Mouse (Mus musculus) heart, adult 2 months (tissue): ENCODE data around the gene Cmtr1. TPM values are rescaled to one million over a fixed set of nuclear protein-coding genes. Genes with fewer than 3 reads are reported as not detected.
"Not testable (repeated sequence)": the region's sequence is repeated elsewhere in the genome, so short reads cannot be mapped to it uniquely, and the experiment has no call there.

Experiments used
- DNase-seq, 2 experiments: peaks; one replicate each; pipeline ENCODE4 v3.0.0; 2021
- H3K27ac ChIP-seq: fragments of 200-600 bp; 2 replicates; pipeline ENCODE4 v1.8.1; 2022
- H3K27me3 ChIP-seq: fragments of 200-500 bp; 2 replicates; pipeline ENCODE4 v1.6.1; 2012; ENCODE audit warnings: mild to moderate bottlenecking, low read length, inconsistent platforms, mixed read lengths; ENCODE audit not compliant: control insufficient read depth, insufficient read depth
- H3K36me3 ChIP-seq: fragments of 200-500 bp; 2 replicates; pipeline ENCODE4 v1.6.1; 2012; ENCODE audit warnings: low read length, inconsistent platforms; ENCODE audit not compliant: control insufficient read depth, insufficient read depth
- H3K4me1 ChIP-seq: fragments of 200-500 bp; 2 replicates; pipeline ENCODE4 v1.6.1; 2011; ENCODE audit warnings: low read length; ENCODE audit not compliant: control insufficient read depth, insufficient read depth
- H3K4me3 ChIP-seq: fragments of 200-600 bp; 2 replicates; pipeline ENCODE4 v1.8.1; 2022
- H3K79me2 ChIP-seq: fragments of 200-500 bp; replicated peaks from 2 replicates; pipeline ENCODE4 v1.6.1; 2012; ENCODE audit warnings: mild to moderate bottlenecking, inconsistent platforms, low read length, moderate library complexity, mixed read lengths; ENCODE audit not compliant: control insufficient read depth, insufficient read depth
- H3K9ac ChIP-seq: fragments of 200-500 bp; 2 replicates; pipeline ENCODE4 v1.6.1; 2012; ENCODE audit warnings: low read depth, mild to moderate bottlenecking, control low read depth, inconsistent platforms, low read length, mixed read lengths
- CTCF ChIP-seq: fragments of 200-600 bp; IDR thresholded peaks from 2 replicates; pipeline ENCODE4 v1.8.1; 2022; ENCODE audit warnings: antibody characterized with exemption, mild to moderate bottlenecking, moderate library complexity
- EP300 ChIP-seq: fragments of 200-500 bp; IDR thresholded peaks from 2 replicates; pipeline ENCODE4 v1.6.1; 2011; ENCODE audit warnings: low read depth, low read length, control low read depth; ENCODE audit not compliant: insufficient read depth
- POLR2A ChIP-seq: fragments of 200-500 bp; IDR thresholded peaks from 2 replicates; pipeline ENCODE4 v1.6.1; 2011; ENCODE audit warnings: mild to moderate bottlenecking, low read depth, low read length, control low read depth; ENCODE audit not compliant: insufficient read depth
- WGBS: fragments of 180-500 bp; shearing (Covaris S2); methylation state at CpG from one replicate; pipeline ENCODE4 v1.1.7; 2018; 5-methylcytosine and 5-hydroxymethylcytosine counted together
- intact Hi-C: fragments of 180-260 bp; cut with DNase I; formaldehyde crosslinking; loops from one replicate; pipeline ENCODE4 v1.15.1; 2025
- polyA plus RNA-seq: library from polyadenylated mRNA; depleted of rRNA; stranded (reverse); fragments of >200 nt; gene quantifications from 2 replicates; pipeline ENCODE4 v1.2.3, GENCODE M21; 2012
- total RNA-seq, 2 experiments: library from RNA; stranded (reverse); gene quantifications; 2 replicates each; pipeline ENCODE4 v1.2.3; 2021

The Cmtr1 gene
- total and polyA plus RNA-seq, 3 experiments: 24.0 to 65.4 (median 51.6) TPM

DNA sequence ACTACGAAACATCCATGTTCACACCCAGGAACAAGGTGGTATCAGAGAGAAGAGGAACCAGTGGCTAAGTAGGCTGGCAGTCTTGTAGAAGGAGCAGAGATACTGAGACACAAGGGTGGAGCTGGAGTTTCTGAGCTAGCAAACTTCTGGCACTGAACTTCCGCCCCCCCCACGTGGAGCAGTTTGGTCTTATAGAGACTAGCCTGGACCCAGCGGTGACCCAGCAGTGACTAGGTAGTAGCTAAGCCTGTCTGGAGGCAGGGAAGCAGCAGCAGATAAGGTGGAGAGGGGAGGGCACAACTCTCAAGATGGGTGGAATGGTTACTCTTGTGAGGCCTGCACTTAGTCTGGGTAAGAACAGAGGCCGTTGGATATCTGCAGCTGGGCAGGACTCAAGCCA lies 48.4 kb downstream of the Cmtr1 start:
- Histone ChIP-seq H3K27ac (no peak overlapping the region), H3K79me2 (no peaks in the 10 kb centered on the region), H3K27me3 (no peaks in the 10 kb centered on the region), H3K4me3 (no peak overlapping the region), H3K4me1 (peaks cover 5% of the 10 kb centered on the region), H3K9ac (no peak overlapping the region), H3K36me3 (no peaks in the 10 kb centered on the region)
- WGBS: 73% methylated on average over 5 of the region's 5 CpGs
- intact Hi-C loops: no loop called here
- no peak for TF ChIP-seq POLR2A
- no peak for TF ChIP-seq CTCF
- TF ChIP-seq EP300: no peak
- no peak for DNase-seq

DNA sequence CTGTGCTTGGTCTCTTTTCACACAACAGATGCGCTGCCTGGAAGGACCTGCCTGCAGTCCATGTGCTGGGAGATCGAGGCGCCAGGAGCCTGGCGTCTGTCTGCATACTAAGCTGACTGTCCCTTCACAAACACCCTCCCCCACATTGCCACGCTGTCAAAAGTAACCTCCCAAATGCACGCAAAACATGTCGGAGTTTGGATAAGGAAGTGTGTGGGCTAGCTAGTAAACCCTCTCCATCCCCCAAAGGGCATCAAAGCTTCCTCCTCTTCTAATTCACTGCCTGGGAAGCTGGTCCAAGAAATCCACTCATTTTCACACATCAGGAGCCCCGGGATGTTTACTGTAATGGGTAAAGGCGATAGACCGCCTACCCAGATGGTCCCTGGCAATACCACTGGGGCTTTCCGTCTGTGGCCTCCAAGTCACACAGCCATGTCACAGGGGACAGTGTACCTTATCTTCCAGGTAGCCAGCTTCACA lies 50.2 kb downstream of the Cmtr1 start:
- peaks cover 5% of the 10 kb centered on the region for H3K4me1 ChIP-seq
- TF ChIP-seq EP300 (no peak), POLR2A (no peak), CTCF (no peak)
- no peak overlapping the region for H3K27ac ChIP-seq
- H3K4me3 ChIP-seq: no peak overlapping the region
- intact Hi-C loops: no loop called here
- DNase-seq: no peak
- no peaks in the 10 kb centered on the region for H3K79me2 ChIP-seq
- no peak overlapping the region for H3K9ac ChIP-seq
- 59% methylated on average over 11 of the region's 11 CpGs for WGBS
- no peaks in the 10 kb centered on the region for H3K27me3 ChIP-seq
- no peaks in the 10 kb centered on the region for H3K36me3 ChIP-seq

DNA sequence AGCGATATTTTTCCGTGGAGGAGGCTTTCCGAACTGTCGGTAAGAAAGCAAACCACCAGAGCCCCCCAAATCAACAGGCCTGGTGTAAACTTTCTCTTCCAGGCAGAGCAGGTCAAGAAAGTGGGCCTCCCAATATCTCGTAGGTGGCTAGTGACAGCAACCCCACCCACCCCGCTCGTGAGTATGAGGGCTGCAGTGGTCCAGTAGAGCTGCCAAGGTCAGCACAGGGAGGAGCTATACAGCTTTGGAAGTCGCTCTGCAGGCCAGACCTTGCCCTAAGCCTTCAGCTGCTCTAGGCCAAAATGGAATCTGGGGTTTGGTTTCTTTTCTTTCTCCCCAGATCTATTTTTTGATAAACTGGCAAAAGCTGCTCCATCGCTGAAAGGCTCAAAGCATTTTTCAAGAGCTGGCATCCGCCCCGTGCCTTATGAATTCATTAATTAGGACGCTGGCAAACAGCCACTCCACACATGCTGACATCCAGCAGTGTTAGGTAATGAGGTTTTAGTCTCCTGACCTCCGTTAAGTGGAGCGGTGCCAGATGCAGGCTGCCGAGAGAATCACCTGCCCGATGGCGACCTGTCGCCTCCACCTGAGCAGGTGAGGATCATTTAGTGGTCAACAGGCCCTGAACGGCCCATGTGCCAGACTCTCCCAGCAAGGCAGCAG lies 50.8 kb downstream of the Cmtr1 start:
- Histone ChIP-seq H3K4me1 (peaks cover 5% of the 10 kb centered on the region), H3K9ac (no peak overlapping the region), H3K27me3 (no peaks in the 10 kb centered on the region), H3K4me3 (no peak overlapping the region), H3K36me3 (no peaks in the 10 kb centered on the region), H3K79me2 (no peaks in the 10 kb centered on the region), H3K27ac (no peak overlapping the region)
- no peak for TF ChIP-seq EP300
- no peak for TF ChIP-seq POLR2A
- TF ChIP-seq CTCF: no peak
- WGBS: 67% methylated on average over 19 of the region's 19 CpGs
- intact Hi-C loops: no loop called here
- no peak for DNase-seq

GRCm38 (mm10) chr17:29711745-29712431 lies 51.5 kb downstream of the Cmtr1 start:
- Histone ChIP-seq H3K4me1 (peaks cover 5% of the 10 kb centered on the region), H3K4me3 (no peak overlapping the region), H3K27me3 (no peaks in the 10 kb centered on the region), H3K9ac (no peak overlapping the region), H3K36me3 (no peaks in the 10 kb centered on the region), H3K79me2 (no peaks in the 10 kb centered on the region), H3K27ac (no peak overlapping the region)
- 54% methylated on average over 8 of the region's 8 CpGs for WGBS
- no peak for TF ChIP-seq CTCF
- no peak for TF ChIP-seq POLR2A
- no peak for TF ChIP-seq EP300
- intact Hi-C loops: no loop called here
- DNase-seq: no peak

GRCm38 (mm10) chr17:29712565-29712964 lies 52.2 kb downstream of the Cmtr1 start:
- Histone ChIP-seq H3K36me3 (no peaks in the 10 kb centered on the region), H3K27ac (no peak overlapping the region), H3K79me2 (no peaks in the 10 kb centered on the region), H3K27me3 (no peaks in the 10 kb centered on the region), H3K4me3 (no peak overlapping the region), H3K4me1 (peaks cover 6% of the 10 kb centered on the region), H3K9ac (no peak overlapping the region)
- intact Hi-C loops: no loop called here
- DNase-seq: no peak
- WGBS: 75% methylated on average over 7 of the region's 7 CpGs
- TF ChIP-seq EP300: no peak
- no peak for TF ChIP-seq POLR2A
- no peak for TF ChIP-seq CTCF

DNA sequence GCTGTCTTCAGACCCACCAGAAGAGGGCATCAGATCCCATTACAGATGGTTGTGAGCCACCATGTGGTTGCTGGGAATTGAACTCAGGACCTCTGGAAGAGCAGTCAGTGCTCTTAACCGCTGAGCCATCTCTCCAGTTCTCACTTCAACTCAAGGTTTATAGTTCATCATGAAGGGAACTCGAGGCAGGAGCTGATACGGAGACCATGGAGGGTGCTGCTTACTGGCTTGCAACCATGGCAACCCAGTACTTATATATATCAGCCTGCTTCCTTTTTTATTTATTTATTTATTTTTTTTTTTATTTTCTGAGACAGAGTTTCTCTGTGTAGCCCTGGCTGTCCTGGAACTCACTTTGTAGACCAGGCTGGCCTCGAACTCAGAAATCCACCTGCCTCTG lies 53.3 kb downstream of the Cmtr1 start:
- intact Hi-C loops, H3K79me2 ChIP-seq, H3K36me3 ChIP-seq, H3K27ac ChIP-seq, H3K27me3 ChIP-seq, DNase-seq, H3K9ac ChIP-seq, H3K4me3 ChIP-seq, H3K4me1 ChIP-seq: not testable (repeated sequence)
- 98% methylated on average over 4 of the region's 4 CpGs for WGBS
